Mouse (Mus musculus) small intestine, adult 2 months (tissue): ENCODE measurements around the gene Zfp51. TPM values are rescaled to one million over a fixed set of nuclear protein-coding genes. Genes with fewer than 3 reads are reported as not detected.

Source experiments
- H3K27ac ChIP-seq: fragments of 200-500 bp; 2 replicates; pipeline ENCODE4 v1.5.1; 2012; ENCODE audit warnings: low read depth, low read length, control low read depth, inconsistent platforms; ENCODE audit not compliant: insufficient read depth
- H3K27me3 ChIP-seq: fragments of 200-500 bp; 2 replicates; pipeline ENCODE4 v1.6.1; 2012; ENCODE audit warnings: mild to moderate bottlenecking, moderate library complexity, low read length, inconsistent platforms; ENCODE audit not compliant: control insufficient read depth, insufficient read depth
- H3K36me3 ChIP-seq: fragments of 200-500 bp; 2 replicates; pipeline ENCODE4 v1.6.1; 2012; ENCODE audit warnings: mild to moderate bottlenecking, low read length, control low read depth, inconsistent platforms; ENCODE audit not compliant: control insufficient read depth, insufficient read depth
- H3K4me1 ChIP-seq: fragments of 200-500 bp; 2 replicates; pipeline ENCODE4 v1.6.1; 2012; ENCODE audit warnings: low read length, inconsistent platforms, mixed read lengths; ENCODE audit not compliant: control insufficient read depth, insufficient read depth, insufficient read length
- H3K4me3 ChIP-seq: fragments of 200-500 bp; 2 replicates; pipeline ENCODE4 v1.5.1; 2012; ENCODE audit warnings: low read depth, mild to moderate bottlenecking, control low read depth, inconsistent platforms, low read length, moderate library complexity
- CTCF ChIP-seq: fragments of 200-500 bp; IDR thresholded peaks from 2 replicates; pipeline ENCODE4 v1.5.1; 2012; ENCODE audit warnings: low read depth, mild to moderate bottlenecking, control low read depth, inconsistent platforms, low read length, moderate library complexity, mixed read lengths; ENCODE audit not compliant: insufficient replicate concordance, insufficient read length; ENCODE audit errors: extremely low read depth
- POLR2A ChIP-seq: fragments of 200-500 bp; IDR thresholded peaks from 2 replicates; pipeline ENCODE4 v1.6.1; 2012; ENCODE audit warnings: low read depth, mild to moderate bottlenecking, control low read depth, inconsistent platforms, low read length, moderate library complexity
- WGBS: fragments of 180-500 bp; shearing (Covaris S2); methylation state at CpG from one replicate; pipeline ENCODE4 v1.1.7; 2018; 5-methylcytosine and 5-hydroxymethylcytosine counted together
- polyA plus RNA-seq: library from polyadenylated mRNA; depleted of rRNA; stranded (reverse); fragments of >200 nt; gene quantifications from 2 replicates; pipeline ENCODE4 v1.2.3, GENCODE M21; 2012; rRNA removed

Zfp51 gene
- polyA plus RNA-seq, 1 experiment, result 0.15 TPM

DNA sequence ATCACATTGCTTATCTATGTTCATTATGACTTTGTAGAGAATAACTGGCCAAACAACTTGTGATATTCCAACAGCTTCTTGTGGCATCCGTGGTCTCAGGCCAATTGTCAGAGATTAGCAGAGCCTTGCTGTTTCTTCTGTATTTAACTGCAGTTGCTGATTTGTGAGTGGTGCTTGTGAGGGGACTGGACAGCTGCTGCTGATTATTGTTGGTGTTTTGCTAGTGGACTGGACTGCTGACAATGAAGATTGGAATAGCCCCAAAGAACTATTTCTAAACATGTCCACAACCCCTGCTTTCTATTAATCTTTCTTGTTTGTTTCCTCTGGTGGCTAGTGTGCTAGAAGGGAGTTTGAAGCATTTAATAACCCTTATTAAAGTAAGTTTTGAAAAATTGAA lies 51.2 kb downstream of the Zfp51 start:
- Histone ChIP-seq H3K4me3 (no peak overlapping the region), H3K27ac (no peak overlapping the region), H3K4me1 (no peaks in the 10 kb centered on the region), H3K27me3 (no peaks in the 10 kb centered on the region), H3K36me3 (peaks cover 15% of the 10 kb centered on the region)
- TF ChIP-seq POLR2A, result no peak
- no peak for TF ChIP-seq CTCF
- whole genome bisulfite sequencing, result 62% methylated on average over 1 of the region's 1 CpGs

DNA sequence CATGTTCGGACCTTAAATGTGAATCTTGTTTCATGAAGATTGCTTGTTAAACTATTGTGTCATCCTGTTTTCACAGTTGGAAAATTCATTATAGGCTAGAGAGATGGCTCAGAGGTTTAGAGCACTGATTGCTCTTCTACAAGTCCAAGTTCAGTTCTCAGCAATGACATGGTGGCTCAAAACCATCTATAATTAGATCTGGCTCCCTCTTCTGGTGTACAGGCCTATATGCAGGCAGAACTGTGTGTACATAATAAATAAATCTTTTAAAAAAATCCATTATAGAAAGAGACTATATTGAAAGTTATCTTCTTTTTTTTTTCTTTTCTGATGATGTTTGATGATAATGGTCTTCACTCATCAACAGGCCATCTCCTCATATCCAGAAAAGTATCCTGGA lies 54.4 kb downstream of the Zfp51 start:
- no peaks in the 10 kb centered on the region for H3K4me1 ChIP-seq
- H3K36me3 ChIP-seq, result peaks cover 24% of the 10 kb centered on the region
- TF ChIP-seq POLR2A, result no peak
- TF ChIP-seq CTCF, result no peak
- no peak overlapping the region for H3K4me3 ChIP-seq
- 98% methylated on average over 1 of the region's 1 CpGs for WGBS
- H3K27me3 ChIP-seq, result no peaks in the 10 kb centered on the region
- H3K27ac ChIP-seq, result no peak overlapping the region

GRCm38 (mm10) chr17:21506258-21506657 lies 56.1 kb downstream of the Zfp51 start:
- TF ChIP-seq POLR2A (no peak), CTCF (no peak)
- WGBS, result 95% methylated on average over 3 of the region's 3 CpGs
- no peak overlapping the region for H3K27ac ChIP-seq
- H3K27me3 ChIP-seq, result no peaks in the 10 kb centered on the region
- no peak overlapping the region for H3K4me3 ChIP-seq
- H3K4me1 ChIP-seq, result no peaks in the 10 kb centered on the region
- H3K36me3 ChIP-seq, result peaks cover 27% of the 10 kb centered on the region

DNA sequence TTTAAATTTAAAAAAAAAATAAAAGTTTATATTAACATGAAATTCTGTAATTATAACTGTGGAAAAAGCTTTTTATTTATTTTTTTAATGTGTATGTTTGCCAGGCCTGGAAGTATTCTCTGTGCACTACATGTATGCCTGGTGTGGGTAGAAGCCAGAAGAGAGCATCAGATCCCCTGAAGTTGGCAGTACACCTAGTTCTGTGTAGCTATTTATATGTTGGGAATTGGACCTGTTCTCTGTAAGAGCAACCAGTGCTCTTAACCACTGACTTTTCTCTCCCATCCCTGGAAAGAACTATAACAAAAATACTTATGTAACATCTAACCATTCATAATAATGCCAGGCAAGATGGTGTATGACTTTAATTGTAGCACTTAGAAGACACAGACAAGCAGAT lies 59.6 kb downstream of the Zfp51 start:
- Histone ChIP-seq H3K36me3 (peaks cover 28% of the 10 kb centered on the region), H3K4me3 (no peak overlapping the region), H3K4me1 (no peaks in the 10 kb centered on the region), H3K27ac (no peak overlapping the region), H3K27me3 (no peaks in the 10 kb centered on the region)
- TF ChIP-seq CTCF, result no peak

Other genes with a start within 250 kb of the Zfp51 start
- gene Vmn1r234, start 224.3 kb upstream of the Zfp51 start, polyA plus RNA-seq, result not detected in 2 replicates
- gene Vmn1r235, start 194.0 kb upstream of the Zfp51 start, polyA plus RNA-seq, result not detected in 2 replicates
- not detected in 2 replicates for gene Vmn1r236, start 167.4 kb upstream of the Zfp51 start, polyA plus RNA-seq
- gene Vmn1r237, start 138.5 kb upstream of the Zfp51 start, polyA plus RNA-seq, result not detected in 2 replicates
- gene Zfp677, start 66.6 kb upstream of the Zfp51 start, polyA plus RNA-seq, result 0.11 TPM in 1 of 2 replicates, not detected in the other
- 0.20 TPM in 1 of 2 replicates, not detected in the other for gene Zfp54, start 27.1 kb upstream of the Zfp51 start, polyA plus RNA-seq
- 2.5 and 2.6 TPM in 2 replicates for gene Zfp53, start 38.6 kb downstream of the Zfp51 start, polyA plus RNA-seq
- 0.05 TPM in 1 of 2 replicates, not detected in the other for gene Zfp52, start 85.2 kb downstream of the Zfp51 start, polyA plus RNA-seq
- 0.20 and 0.60 TPM in 2 replicates for gene Zfp948, start 116.6 kb downstream of the Zfp51 start, polyA plus RNA-seq
- 0.11 and 0.28 TPM in 2 replicates for gene Zfp983, start 200.2 kb downstream of the Zfp51 start, polyA plus RNA-seq
- not detected in 2 replicates for gene Gm10226, start 241.5 kb downstream of the Zfp51 start, polyA plus RNA-seq